Comparison of ENCODE assay signal across 11 mouse cellular contexts in genomic region chr6:28309692-28310091, GRCm38 (mm10).
A peak's percentile ranks its signal among the peaks of the same experiment; 100 is the strongest.
DNase-seq lines count a peak whose midpoint lies in the region; ATAC-seq lines count a peak whose summit lies in the region.
"Had no signal": no experiment of that assay in that cellular context is flagged by ENCODE, and none has a peak within 500 bp of the region (broad histone marks: within the 10 kb centered on the region; RNA-seq: fewer than 3 reads in every experiment).

No protein-coding gene starts in this region.

- H3K9ac ChIP-seq in embryonic facial prominence, embryonic 14.5 days (ENCODE audit: low read depth, low read length), result no peak overlapping the region

- H3K4me2 ChIP-seq in embryonic facial prominence, embryonic 14.5 days (ENCODE audit: low read depth, low read length), result no peak overlapping the region

- H3K36me3 ChIP-seq in embryonic facial prominence, embryonic 14.5 days (ENCODE audit: control insufficient read depth, insufficient read depth, low read length), result no peaks in the 10 kb centered on the region
- H3K36me3 ChIP-seq in embryonic facial prominence, embryonic 10.5 days (replicated peaks), result no peaks in the 10 kb centered on the region

- DNase-seq in embryonic facial prominence, embryonic 14.5 days (ENCODE audit: low spot score), result peak; percentile 18
- no peak for DNase-seq in embryonic facial prominence, embryonic 10.5 days (ENCODE audit: low spot score)
- peak; percentile 18 for DNase-seq in kidney, postnatal 14 days
- no peak for DNase-seq in kidney, adult 11 months
- peak; percentile 29 for DNase-seq in MN1 (ENCODE audit: low spot score)
- peak; percentile 14 for DNase-seq in lung, postnatal 36 days
- DNase-seq in spleen, postnatal 14 days (ENCODE audit: low spot score in 2 of 2), result no peak
- DNase-seq in thymus, postnatal 14 days, result no peak
- DNase-seq: left cerebral cortex, postnatal 4 days had no signal

- no peaks in the 10 kb centered on the region for H3K4me1 ChIP-seq in embryonic facial prominence, embryonic 14.5 days (ENCODE audit: control insufficient read depth, insufficient read depth, low read length)
- H3K4me1 ChIP-seq in embryonic facial prominence, embryonic 10.5 days, result no peaks in the 10 kb centered on the region

- no peak for ATAC-seq in embryonic facial prominence, embryonic 14.5 days (ENCODE audit: low read depth)
- ATAC-seq: inflammation-experienced regulatory T-cells, adult 6 months had no signal

- H3K4me3 ChIP-seq in embryonic facial prominence, embryonic 14.5 days (ENCODE audit: low read depth, low read length), result no peak overlapping the region
- no peak overlapping the region for H3K4me3 ChIP-seq in embryonic facial prominence, embryonic 10.5 days
- H3K4me3 ChIP-seq: megakaryocyte, embryonic 14.5 days had no signal

- H3K27ac ChIP-seq in embryonic facial prominence, embryonic 14.5 days (replicated peaks; ENCODE audit: low read depth, low read length), result no peak overlapping the region
- no peak overlapping the region for H3K27ac ChIP-seq in embryonic facial prominence, embryonic 10.5 days (replicated peaks)

- H3K27me3 ChIP-seq in embryonic facial prominence, embryonic 14.5 days (replicated peaks; ENCODE audit: control insufficient read depth, insufficient read depth, low read length), result no peaks in the 10 kb centered on the region
- H3K27me3 ChIP-seq in embryonic facial prominence, embryonic 10.5 days (replicated peaks; ENCODE audit: low read depth, poor library complexity, severe bottlenecking), result no peaks in the 10 kb centered on the region

- H3K9me3 ChIP-seq in embryonic facial prominence, embryonic 14.5 days (ENCODE audit: control insufficient read depth, low read length), result no peaks in the 10 kb centered on the region
- no peaks in the 10 kb centered on the region for H3K9me3 ChIP-seq in embryonic facial prominence, embryonic 10.5 days

Comparison
In these comparisons a context has a peak if more than half of its experiments do, and no peak if none do; other contexts are left out.
1. DNase-seq: peak in embryonic facial prominence, embryonic 14.5 days (single experiment), kidney, postnatal 14 days (single experiment), MN1 (single experiment) and lung, postnatal 36 days (single experiment); none in embryonic facial prominence, embryonic 10.5 days (single experiment), kidney, adult 11 months (single experiment), spleen, postnatal 14 days (0 of 2) and thymus, postnatal 14 days (single experiment).